Mouse (Mus musculus): ENCODE data around the gene Xkrx.
"Not testable (repeated sequence)": the region's sequence is repeated elsewhere in the genome, so short reads cannot be mapped to it uniquely, and the experiment has no call there.

GRCm38 (mm10) chrX:134187201-134187600 is 25.3 kb upstream of the Xkrx start, which contains the start of gene Arl13a:
- not testable (repeated sequence) for TF ChIP-seq MAX (IDR thresholded peaks at IDR 0.05); CTCF (IDR thresholded peaks at IDR 0.05; ENCODE audit: control insufficient read depth, insufficient read depth, insufficient read length); MYOG (IDR thresholded peaks at IDR 0.05; ENCODE audit: control insufficient read depth, extremely low read depth, insufficient read length); USF1 (IDR thresholded peaks at IDR 0.05; ENCODE audit: low read depth); FOSL1 (IDR thresholded peaks at IDR 0.05; ENCODE audit: insufficient read depth, low read length, poor library complexity, severe bottlenecking)

Data from C2C12 (cell line).